ENCODE assay signal across 19 mouse cellular contexts in genomic region chr1:87409380-87409779, GRCm38 (mm10). TPM values are rescaled to one million over a fixed set of nuclear protein-coding genes. Genes with fewer than 3 reads are reported as not detected.
"Had no signal": no experiment of that assay in that cellular context is flagged by ENCODE, and none has a peak within 500 bp of the region (broad histone marks: within the 10 kb centered on the region; RNA-seq: fewer than 3 reads in every experiment).

No protein-coding gene starts in this region.

- DNase-seq: lung, embryonic 14.5 days; right cerebral cortex, postnatal 14 days; thymus, adult 2 months; thymus, postnatal 25 days; thymus, postnatal 4 days had no signal

- H3K9me3 ChIP-seq: liver, embryonic 12.5 days; megakaryocyte, embryonic 14.5 days; midbrain, embryonic 13.5 days; midbrain, embryonic 15.5 days; neural tube, embryonic 12.5 days; stomach, embryonic 15.5 days had no signal

- H3K27me3 ChIP-seq: liver, embryonic 12.5 days; megakaryocyte, embryonic 14.5 days; midbrain, embryonic 13.5 days; midbrain, embryonic 15.5 days; neural tube, embryonic 12.5 days; stomach, embryonic 15.5 days had no signal

- H3K4me1 ChIP-seq: liver, embryonic 12.5 days; megakaryocyte, embryonic 14.5 days; midbrain, embryonic 13.5 days; midbrain, embryonic 15.5 days; neural tube, embryonic 12.5 days; stomach, embryonic 15.5 days had no signal

- H3K9ac ChIP-seq: liver, embryonic 12.5 days; liver, embryonic 14.5 days; lung, embryonic 14.5 days; midbrain, embryonic 13.5 days; midbrain, embryonic 15.5 days; neural tube, embryonic 12.5 days; stomach, embryonic 15.5 days had no signal

- ATAC-seq: liver, embryonic 12.5 days; midbrain, embryonic 13.5 days; midbrain, embryonic 15.5 days had no signal

- H3K4me2 ChIP-seq: liver, embryonic 12.5 days; lung, embryonic 14.5 days; midbrain, embryonic 11.5 days; midbrain, embryonic 13.5 days; midbrain, embryonic 15.5 days; neural tube, embryonic 12.5 days; stomach, embryonic 15.5 days had no signal

- H3K4me3 ChIP-seq: liver, embryonic 12.5 days; megakaryocyte, embryonic 14.5 days; midbrain, embryonic 13.5 days; midbrain, embryonic 15.5 days; neural tube, embryonic 12.5 days; stomach, embryonic 15.5 days had no signal

- H3K27ac ChIP-seq: liver, embryonic 12.5 days; liver, embryonic 14.5 days; macrophage; midbrain, embryonic 13.5 days; midbrain, embryonic 15.5 days; neural tube, embryonic 12.5 days; stomach, embryonic 15.5 days; stomach, postnatal 0 days had no signal

RNA-seq across cellular contexts. Expression of gene Kcnj13, which starts 14.9 kb away (rescaled TPM):
- total RNA-seq: liver, adult 2 months; megakaryocyte progenitor cell, adult 5-6 weeks; monocyte, adult 5-6 weeks had no signal
- polyA plus RNA-seq: liver, adult 2 months; liver, embryonic 14.5 days; macrophage; spleen, adult 2 months; thymus, adult 2 months had no signal
